Mouse (Mus musculus): Measurements from ENCODE around the gene Igf2r. TPM values are rescaled to one million over a fixed set of nuclear protein-coding genes. Genes with fewer than 3 reads are reported as not detected.

Gene Igf2r
- polyA plus RNA-seq (2015; fragmentation: Nextera tagmentation; extraction: Ambion mirVana), result 13.0 and 15.6 TPM in 2 replicates

DNA sequence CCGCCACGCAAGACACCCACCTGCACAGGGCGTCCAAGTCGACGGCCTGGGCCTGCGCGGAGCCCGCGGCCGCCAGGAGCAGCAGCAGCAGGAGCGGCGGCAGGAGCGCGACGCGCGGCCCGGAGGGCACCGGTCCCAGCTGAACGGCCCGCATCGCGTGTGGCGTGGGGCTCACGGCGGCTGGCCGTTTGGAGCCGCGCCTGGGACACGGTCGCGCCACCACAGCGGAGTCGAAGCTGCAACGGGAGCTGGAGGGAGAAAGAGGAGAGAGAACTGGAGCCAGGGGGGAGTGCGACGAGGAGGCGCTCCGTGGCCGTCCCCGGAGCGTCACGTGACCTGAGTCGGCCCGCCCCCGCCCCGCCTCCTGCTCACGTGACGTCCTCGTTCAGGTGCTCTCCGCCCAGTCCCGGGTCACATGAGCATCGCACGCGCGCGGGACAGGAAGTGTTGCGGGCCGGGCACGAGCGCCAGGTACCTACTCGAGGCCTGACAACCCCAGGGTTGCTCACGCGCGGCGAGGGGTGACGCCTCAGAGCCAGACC lies at the start of gene Igf2r:
Igf2r (minus strand) TSS at position 285 of the 542 bp plus-strand sequence.
- Histone ChIP-seq H3K27ac (replicated peaks) (peak within 1 kb of the TSS; percentile 62), H3K4me3 (replicated peaks) (peak within 1 kb of the TSS; percentile 71), H3K4me1 (replicated peaks) (peaks cover 25% of the 10 kb centered on the region), H3K4me2 (peak within 1 kb of the TSS; percentile 88), H3K9ac (peak within 1 kb of the TSS; percentile 74), H3K36me3 (replicated peaks) (peaks cover 13% of the 10 kb centered on the region), H3K27me3 (no peaks in the 10 kb centered on the region), H3K9me3 (replicated peaks) (no peaks in the 10 kb centered on the region)
- ATAC-seq (ENCODE audit: insufficient read depth), result peak; percentile 79
- 48% methylated on average over 67 of the region's 67 CpGs for WGBS (ENCODE audit: insufficient replicate concordance)

DNA sequence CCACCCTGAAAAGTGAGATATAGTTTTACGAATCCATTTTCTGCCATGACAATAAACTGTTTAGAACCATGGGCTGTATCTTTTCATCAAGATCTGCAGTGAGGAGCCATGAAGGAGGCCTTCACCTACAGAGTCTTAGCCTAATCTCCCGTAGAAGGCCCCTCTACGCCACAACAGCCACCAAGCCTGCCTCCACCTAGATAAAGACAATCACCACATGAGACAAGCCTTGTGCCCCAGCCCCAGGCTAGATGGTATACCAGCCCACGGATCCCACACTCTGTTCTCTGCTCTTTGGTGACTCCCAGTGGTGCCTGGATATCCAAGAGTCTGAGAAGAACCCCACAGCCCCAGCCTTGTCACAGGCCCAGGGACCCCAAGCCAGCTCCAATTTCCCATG lies 46.4 kb upstream of the Igf2r start:
- no peak overlapping the region for H3K27ac ChIP-seq (replicated peaks)
- H3K9ac ChIP-seq, result no peak overlapping the region
- 31% methylated on average over 4 of the region's 4 CpGs for WGBS (ENCODE audit: insufficient replicate concordance)
- H3K4me2 ChIP-seq, result no peak overlapping the region
- H3K27me3 ChIP-seq, result no peaks in the 10 kb centered on the region
- peak; percentile 83 for ATAC-seq (ENCODE audit: insufficient read depth)
- 0 out of 2 replicates have a peak, but pooled peaks cover 12% of the 10 kb centered on the region for H3K36me3 ChIP-seq (replicated peaks)
- peaks cover 3% of the 10 kb centered on the region; the same call in 1 of the 2 replicates for H3K4me1 ChIP-seq (replicated peaks)
- no peak overlapping the region for H3K4me3 ChIP-seq (replicated peaks)
- H3K9me3 ChIP-seq (replicated peaks), result no peaks in the 10 kb centered on the region

DNA sequence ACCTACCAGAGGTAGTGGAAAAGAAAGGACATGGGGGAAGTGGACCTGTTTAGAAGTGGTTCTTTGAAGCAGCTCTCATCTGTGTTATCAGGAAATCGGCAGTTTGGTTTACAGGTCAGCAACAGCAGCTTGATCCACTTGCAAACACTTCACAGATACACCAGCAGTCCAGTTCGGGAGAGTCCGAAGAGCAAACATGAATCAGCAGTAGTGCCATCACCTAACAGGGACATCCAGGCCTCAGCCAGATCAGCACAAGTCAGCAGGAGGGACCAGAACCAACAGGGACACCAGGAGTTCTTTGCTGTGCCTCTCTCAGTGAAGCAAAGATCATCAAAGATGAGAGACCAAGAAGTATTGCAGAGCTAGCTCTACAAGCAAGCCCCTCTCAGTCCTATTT lies 45.0 kb upstream of the Igf2r start:
- Histone ChIP-seq H3K27me3 (no peaks in the 10 kb centered on the region), H3K36me3 (replicated peaks) (0 out of 2 replicates have a peak, but pooled peaks cover 12% of the 10 kb centered on the region), H3K4me3 (replicated peaks) (no peak overlapping the region), H3K27ac (replicated peaks) (no peak overlapping the region), H3K4me1 (replicated peaks) (peaks cover 12% of the 10 kb centered on the region), H3K4me2 (no peak overlapping the region), H3K9me3 (replicated peaks) (no peaks in the 10 kb centered on the region), H3K9ac (no peak overlapping the region)
- ATAC-seq (ENCODE audit: insufficient read depth), result no peak
- 59% methylated on average over 3 of the region's 3 CpGs for WGBS (ENCODE audit: insufficient replicate concordance)

DNA sequence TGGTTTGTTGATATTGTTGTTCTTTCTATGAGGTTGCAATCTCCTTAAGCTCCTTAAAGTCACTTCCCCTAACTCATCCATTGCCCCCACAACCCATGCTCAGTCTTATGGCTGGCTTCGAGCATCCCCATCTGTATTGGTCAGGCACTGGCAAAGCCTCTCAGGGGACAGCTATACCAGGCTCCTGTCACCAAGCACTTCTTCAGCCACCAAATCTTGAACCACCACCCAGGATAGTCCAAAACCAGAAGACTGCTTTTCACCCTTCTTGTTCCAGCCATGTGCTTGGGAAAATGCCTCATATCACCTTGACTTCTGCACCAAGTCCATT lies 41.5 kb upstream of the Igf2r start:
- no peak for ATAC-seq (ENCODE audit: insufficient read depth)
- Histone ChIP-seq H3K9me3 (replicated peaks) (no peaks in the 10 kb centered on the region), H3K4me1 (replicated peaks) (peaks cover 12% of the 10 kb centered on the region), H3K27ac (replicated peaks) (no peak overlapping the region), H3K4me3 (replicated peaks) (no peak overlapping the region), H3K36me3 (replicated peaks) (0 out of 2 replicates have a peak, but pooled peaks cover 11% of the 10 kb centered on the region), H3K9ac (no peak overlapping the region), H3K4me2 (no peak overlapping the region), H3K27me3 (no peaks in the 10 kb centered on the region)
- 75% methylated on average over 1 of the region's 1 CpGs for WGBS (ENCODE audit: insufficient replicate concordance)

DNA sequence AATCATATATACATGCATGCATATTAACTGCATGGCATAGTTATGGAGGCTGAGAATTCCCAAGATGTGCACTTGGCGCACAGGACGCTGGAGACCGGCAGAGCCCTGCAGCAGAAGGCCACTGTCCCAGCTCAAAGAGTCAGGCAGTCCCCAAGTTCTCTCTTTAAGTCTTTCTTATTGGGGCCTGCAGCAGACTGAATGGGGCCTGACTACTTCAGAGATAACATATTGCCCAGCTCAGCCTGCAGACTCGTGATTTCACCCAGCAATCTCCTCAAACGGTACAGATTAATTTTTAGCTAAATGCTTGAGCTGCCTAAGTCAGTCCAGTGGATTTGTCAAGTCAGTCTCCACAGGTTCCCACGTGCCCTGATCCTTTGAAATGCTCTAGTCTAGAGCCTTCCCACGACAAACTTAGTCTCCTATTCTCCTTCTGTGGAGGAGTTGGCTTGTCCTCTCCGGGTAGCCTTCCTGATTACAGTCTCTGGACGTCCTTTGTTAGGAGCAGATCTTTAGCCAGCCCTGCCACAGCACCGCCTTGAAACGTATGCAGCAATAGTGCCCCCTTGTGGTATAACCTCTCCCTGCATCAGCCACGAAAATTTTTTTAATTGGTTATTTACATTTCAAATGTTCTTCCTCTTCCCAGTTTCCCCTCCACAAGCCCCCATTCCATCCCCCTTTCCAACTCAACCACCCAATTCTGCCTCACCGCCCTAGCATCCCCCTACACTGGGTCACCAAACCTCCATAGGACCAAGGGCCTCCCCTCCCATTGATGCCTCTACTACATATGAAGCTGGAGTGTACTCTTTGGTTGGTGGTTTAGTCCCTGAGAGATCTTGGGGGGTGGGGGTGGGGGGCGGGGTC lies 40.9 kb upstream of the Igf2r start:
- no peak overlapping the region for H3K27ac ChIP-seq (replicated peaks)

DNA sequence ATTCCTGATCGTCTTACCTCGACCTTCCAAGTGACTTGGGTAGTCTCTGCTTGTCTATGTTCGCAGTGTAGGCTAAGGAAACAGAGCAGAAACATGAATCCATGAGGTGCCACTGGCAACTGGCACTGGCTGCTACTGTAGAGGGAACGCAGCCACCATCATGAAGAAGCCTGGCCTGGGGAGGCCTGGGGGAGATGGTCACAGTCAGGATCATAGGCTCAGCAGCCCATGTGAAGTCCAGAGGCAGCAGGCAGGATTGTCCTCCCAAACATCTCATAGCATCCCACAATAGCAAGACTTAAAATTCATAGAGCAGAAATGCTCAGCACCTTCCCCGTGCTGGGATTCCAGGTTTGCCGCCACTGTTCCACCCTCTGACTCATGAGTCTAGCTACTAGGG lies 39.4 kb upstream of the Igf2r start:
- H3K27ac ChIP-seq (replicated peaks), result no peak overlapping the region
- no peaks in the 10 kb centered on the region for H3K36me3 ChIP-seq (replicated peaks)
- no peaks in the 10 kb centered on the region for H3K27me3 ChIP-seq
- 70% methylated on average over 6 of the region's 6 CpGs for WGBS (ENCODE audit: insufficient replicate concordance)
- ATAC-seq (ENCODE audit: insufficient read depth), result no peak
- H3K4me3 ChIP-seq (replicated peaks), result no peak overlapping the region
- no peaks in the 10 kb centered on the region for H3K9me3 ChIP-seq (replicated peaks)
- H3K9ac ChIP-seq, result no peak overlapping the region
- peaks cover 8% of the 10 kb centered on the region for H3K4me1 ChIP-seq (replicated peaks)
- no peak overlapping the region for H3K4me2 ChIP-seq

More for the DNA sequence above, 40.9 kb upstream of the Igf2r start:
- Histone ChIP-seq H3K36me3 (replicated peaks) (0 out of 2 replicates have a peak, but pooled peaks cover 5% of the 10 kb centered on the region), H3K9ac (no peak overlapping the region), H3K4me1 (replicated peaks) (peaks cover 9% of the 10 kb centered on the region), H3K9me3 (replicated peaks) (no peaks in the 10 kb centered on the region), H3K27me3 (no peaks in the 10 kb centered on the region), H3K4me3 (replicated peaks) (no peak overlapping the region), H3K4me2 (no peak overlapping the region)
- 21% methylated on average over 14 of the region's 14 CpGs for WGBS (ENCODE audit: insufficient replicate concordance)
- peak; percentile 64 for ATAC-seq (ENCODE audit: insufficient read depth)

DNA sequence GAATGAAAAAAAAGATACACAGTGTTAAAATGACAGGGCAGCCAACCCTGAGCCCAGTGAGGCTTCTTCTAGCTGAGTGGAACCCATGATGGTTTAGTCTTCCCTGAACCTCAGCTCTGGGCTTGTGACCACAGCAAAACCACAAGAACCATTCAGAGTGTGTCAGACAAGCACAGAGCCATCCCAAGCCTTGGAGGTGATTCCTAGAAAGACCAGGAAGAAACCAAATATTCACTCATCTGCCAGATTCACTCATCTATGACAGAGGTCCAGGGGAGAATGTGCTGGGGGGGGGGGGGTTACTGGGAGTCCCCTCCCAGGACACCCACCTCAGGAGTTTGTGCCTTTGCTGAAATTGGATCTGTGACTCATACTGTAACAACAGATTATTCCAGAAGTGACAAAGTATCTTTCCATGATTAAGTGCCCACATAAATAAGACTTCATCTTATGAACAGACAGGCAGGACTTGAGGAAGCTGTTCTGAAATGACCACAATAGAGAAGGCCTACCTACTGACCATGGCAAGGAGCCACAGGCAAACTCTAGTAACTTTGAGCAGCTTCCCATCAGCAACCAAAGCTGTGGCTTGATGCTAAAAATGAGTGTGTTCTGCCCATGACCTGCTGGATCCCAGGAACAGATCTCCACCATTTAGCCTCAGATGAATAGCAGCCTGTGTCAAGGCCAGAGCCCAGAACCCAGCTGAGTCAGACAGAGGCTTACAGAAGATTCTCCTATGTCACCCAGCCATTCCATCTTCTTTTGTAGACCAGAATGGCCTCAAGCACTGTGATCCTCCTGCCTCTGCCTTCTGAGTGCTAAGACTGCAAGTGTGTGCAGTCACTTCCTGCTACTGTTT lies 35.4 kb upstream of the Igf2r start:
- ATAC-seq (ENCODE audit: insufficient read depth), result no peak
- Histone ChIP-seq H3K36me3 (replicated peaks) (no peaks in the 10 kb centered on the region), H3K4me3 (replicated peaks) (no peak overlapping the region), H3K4me1 (replicated peaks) (no peaks in the 10 kb centered on the region; the same call in 1 of the 2 replicates), H3K9me3 (replicated peaks) (no peaks in the 10 kb centered on the region), H3K27ac (replicated peaks) (no peak overlapping the region), H3K4me2 (no peak overlapping the region), H3K27me3 (no peaks in the 10 kb centered on the region), H3K9ac (no peak overlapping the region)

DNA sequence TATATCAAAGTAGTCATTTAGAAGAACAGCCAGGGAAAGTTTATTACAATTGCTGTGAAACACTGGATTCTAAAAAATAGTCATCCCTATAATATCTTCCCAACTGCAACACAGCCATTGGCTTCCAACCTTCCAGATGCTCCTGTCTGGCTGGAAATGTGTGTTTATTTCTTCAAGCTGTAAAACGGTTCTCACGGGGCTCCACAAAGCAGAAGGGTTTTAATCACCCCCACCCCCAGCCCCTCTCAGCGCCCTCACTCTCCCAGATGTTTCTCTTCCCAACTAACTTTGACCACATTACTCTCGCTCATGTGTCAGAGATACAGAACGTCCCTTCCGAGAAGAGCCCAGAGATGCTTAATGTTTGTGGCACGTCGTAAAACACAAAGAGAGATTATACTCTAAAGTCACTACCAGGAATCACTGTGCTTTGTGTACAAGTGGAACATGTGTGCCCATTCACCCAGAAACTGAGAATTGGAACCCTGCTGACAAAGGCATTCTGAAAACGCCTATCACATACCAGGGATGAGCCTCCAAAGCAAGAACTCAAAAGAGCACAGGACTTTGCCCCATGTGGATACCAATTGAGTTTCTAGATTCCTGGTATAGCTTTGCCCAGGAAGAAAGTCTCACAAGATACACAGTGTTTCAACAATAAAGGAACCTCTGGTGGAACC lies 32.5 kb upstream of the Igf2r start:
- Histone ChIP-seq H3K27ac (replicated peaks) (no peak overlapping the region), H3K9me3 (replicated peaks) (no peaks in the 10 kb centered on the region), H3K4me3 (replicated peaks) (no peak overlapping the region), H3K36me3 (replicated peaks) (no peaks in the 10 kb centered on the region), H3K9ac (no peak overlapping the region), H3K4me2 (no peak overlapping the region), H3K27me3 (no peaks in the 10 kb centered on the region), H3K4me1 (replicated peaks) (0 out of 2 replicates have a peak, but pooled peaks cover 4% of the 10 kb centered on the region)
- ATAC-seq (ENCODE audit: insufficient read depth), result no peak
- 55% methylated on average over 9 of the region's 9 CpGs for WGBS (ENCODE audit: insufficient replicate concordance)

DNA sequence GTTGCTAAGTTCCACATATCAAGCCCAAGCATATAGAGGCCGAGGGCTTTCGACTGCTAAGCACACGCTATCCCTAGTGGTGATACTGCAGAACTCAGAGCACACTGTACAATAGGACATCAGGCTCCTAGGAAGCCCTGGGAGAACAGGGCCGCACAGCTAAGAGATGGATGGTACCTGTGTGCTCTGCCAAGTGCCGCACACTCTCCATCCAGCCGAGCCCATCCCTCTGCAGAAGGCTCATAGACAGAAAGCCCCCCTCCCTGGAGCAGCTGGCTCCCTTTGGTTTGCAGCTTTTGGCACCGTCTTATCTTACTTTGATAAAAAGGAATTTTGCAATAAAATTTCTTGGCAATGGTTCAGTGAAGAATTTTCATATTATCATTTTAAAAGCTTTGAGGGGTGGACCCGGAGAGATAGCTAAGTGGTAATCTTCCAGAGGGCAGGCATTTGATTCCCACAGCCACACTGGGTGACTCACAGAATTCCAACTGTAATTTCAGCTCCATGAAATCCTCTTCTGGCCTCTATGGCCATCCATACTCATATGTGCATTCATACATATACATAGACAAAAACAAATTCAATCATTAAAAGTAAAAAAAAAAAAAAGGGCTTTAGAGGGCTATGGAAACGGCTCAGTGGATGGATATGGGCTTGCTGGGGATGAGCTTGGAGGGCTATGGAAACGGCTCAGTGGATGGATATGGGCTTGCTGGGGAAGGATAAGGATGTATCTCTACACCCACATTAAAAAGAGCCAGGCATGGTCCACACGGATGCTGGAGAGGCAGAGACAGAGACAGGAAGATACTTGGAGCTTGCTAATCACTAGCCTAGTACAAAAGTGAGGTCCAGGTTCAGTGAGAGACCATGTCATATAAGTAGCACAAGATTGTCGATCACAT lies 30.2 kb upstream of the Igf2r start:
- Histone ChIP-seq H3K9ac (no peak overlapping the region), H3K4me3 (replicated peaks) (no peak overlapping the region), H3K27ac (replicated peaks) (no peak overlapping the region), H3K4me2 (no peak overlapping the region), H3K4me1 (replicated peaks) (peaks cover 18% of the 10 kb centered on the region), H3K27me3 (no peaks in the 10 kb centered on the region), H3K9me3 (replicated peaks) (no peaks in the 10 kb centered on the region), H3K36me3 (replicated peaks) (no peaks in the 10 kb centered on the region)
- 62% methylated on average over 12 of the region's 12 CpGs for WGBS (ENCODE audit: insufficient replicate concordance)
- ATAC-seq (ENCODE audit: insufficient read depth), result no peak

DNA sequence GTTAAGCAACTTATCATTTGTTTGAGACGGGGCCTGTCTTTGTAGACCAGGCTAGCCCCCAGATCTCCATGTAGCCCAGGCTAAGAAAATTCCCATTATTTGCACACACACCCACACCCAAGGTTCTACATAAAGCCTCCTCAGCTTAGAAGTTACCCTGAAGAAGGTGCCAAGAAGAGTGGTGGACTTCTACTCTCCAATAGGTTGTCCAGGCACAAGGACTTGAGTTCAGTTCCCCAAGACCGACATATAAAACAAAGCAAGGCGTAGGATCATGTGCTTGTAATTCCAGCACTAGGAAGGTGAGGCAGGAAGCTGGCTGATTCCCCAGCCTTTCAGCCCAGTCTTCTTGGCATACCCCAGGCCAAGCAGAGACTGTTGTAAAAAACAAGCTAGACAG lies 29.1 kb upstream of the Igf2r start:
- Histone ChIP-seq H3K9ac (no peak overlapping the region), H3K4me3 (replicated peaks) (no peak overlapping the region), H3K4me2 (no peak overlapping the region), H3K36me3 (replicated peaks) (no peaks in the 10 kb centered on the region), H3K27me3 (no peaks in the 10 kb centered on the region), H3K9me3 (replicated peaks) (no peaks in the 10 kb centered on the region), H3K4me1 (replicated peaks) (peaks cover 28% of the 10 kb centered on the region), H3K27ac (replicated peaks) (no peak overlapping the region)
- ATAC-seq (ENCODE audit: insufficient read depth), result no peak
- 75% methylated on average over 3 of the region's 3 CpGs for WGBS (ENCODE audit: insufficient replicate concordance)
